Mouse (Mus musculus) lung, embryonic 14.5 days (tissue): ENCODE data around the gene Ugt1a6a. TPM values are rescaled to one million over a fixed set of nuclear protein-coding genes. Genes with fewer than 3 reads are reported as not detected.
A peak's percentile ranks its signal among the peaks of the same experiment; 100 is the strongest.

Source experiments
- ATAC-seq: fragments of 200-750 bp; cut with Nextera tagmentation; 2 replicates; pipeline ENCODE4 v1.8.0; 2017; ENCODE audit warnings: mild to moderate bottlenecking, moderate TSS enrichment, moderate library complexity; ENCODE audit not compliant: insufficient read depth
- DNase-seq: peaks from one replicate; pipeline ENCODE4 v3.0.0-alpha.2; 2015
- H3K27ac ChIP-seq: fragments of 300-500 bp; sonication (generic); 2 replicates; pipeline ENCODE4 v1.5.1; 2014; ENCODE audit warnings: low read depth, mild to moderate bottlenecking, moderate library complexity
- H3K27me3 ChIP-seq: fragments of 300-500 bp; sonication (generic); 2 replicates; pipeline ENCODE4 v1.6.1; 2014; ENCODE audit warnings: low read length, control low read depth; ENCODE audit not compliant: insufficient read depth
- H3K36me3 ChIP-seq: fragments of 300-500 bp; sonication (generic); 2 replicates; pipeline ENCODE4 v1.6.1; 2014; ENCODE audit warnings: control low read depth; ENCODE audit not compliant: insufficient read depth
- H3K4me1 ChIP-seq: fragments of 300-500 bp; sonication (generic); 2 replicates; pipeline ENCODE4 v1.6.1; 2014; ENCODE audit warnings: antibody characterized with exemption, control low read depth; ENCODE audit not compliant: insufficient read depth
- H3K4me2 ChIP-seq: fragments of 300-500 bp; sonication (generic); 2 replicates; pipeline ENCODE4 v1.6.1; 2014; ENCODE audit warnings: mild to moderate bottlenecking
- H3K4me3 ChIP-seq: fragments of 300-500 bp; sonication (generic); 2 replicates; pipeline ENCODE4 v1.5.1; 2014; ENCODE audit warnings: low read depth, low read length
- H3K9ac ChIP-seq: fragments of 300-500 bp; sonication (generic); 2 replicates; pipeline ENCODE4 v1.6.1; 2014
- H3K9me3 ChIP-seq: fragments of 300-500 bp; sonication (generic); 2 replicates; pipeline ENCODE4 v1.6.1; 2016; ENCODE audit warnings: low read depth, low read length, control low read depth
- CTCF ChIP-seq: IDR thresholded peaks from 2 replicates; pipeline ENCODE4 v1.5.1; 2016; ENCODE audit warnings: antibody characterized with exemption, low read depth
- WGBS: fragments of 180-500 bp; shearing (Covaris S2); extraction: QIAGEN DNeasy Blood & Tissue Kit; methylation state at CpG from one replicate; pipeline ENCODE4 v1.1.7; 2014; 5-methylcytosine and 5-hydroxymethylcytosine counted together
- polyA plus RNA-seq: library from polyadenylated mRNA; unstranded; fragments of >200 nt; fragmentation: Nextera tagmentation; extraction: Ambion mirVana; gene quantifications from 2 replicates; pipeline ENCODE4 v1.2.1, GENCODE M21; 2014

Gene Ugt1a6a
- polyA plus RNA-seq, 1 experiment from 2014 or later: 0.96 TPM

GRCm38 (mm10) chr1:88233421-88234247 is 99.0 kb downstream of the Ugt1a6a start:
- no peak for TF ChIP-seq CTCF
- ATAC-seq: no peak
- 67% methylated on average over 14 of the region's 14 CpGs for WGBS
- Histone ChIP-seq H3K4me2 (no peak overlapping the region), H3K27ac (no peak overlapping the region), H3K4me1 (no peaks in the 10 kb centered on the region), H3K4me3 (no peak overlapping the region), H3K27me3 (no peaks in the 10 kb centered on the region), H3K9me3 (peaks cover 82% of the 10 kb centered on the region), H3K9ac (no peak overlapping the region), H3K36me3 (no peaks in the 10 kb centered on the region)
- no peak for DNase-seq

GRCm38 (mm10) chr1:88234248-88234610 is 99.6 kb downstream of the Ugt1a6a start:
- Histone ChIP-seq H3K36me3 (no peaks in the 10 kb centered on the region), H3K9me3 (peaks cover 84% of the 10 kb centered on the region), H3K4me1 (no peaks in the 10 kb centered on the region), H3K4me3 (no peak overlapping the region), H3K4me2 (no peak overlapping the region), H3K9ac (no peak overlapping the region), H3K27me3 (no peaks in the 10 kb centered on the region), H3K27ac (no peak overlapping the region)
- no peak for ATAC-seq
- WGBS: 57% methylated on average over 4 of the region's 4 CpGs
- DNase-seq: no peak
- no peak for TF ChIP-seq CTCF

- TF ChIP-seq CTCF: no peak
- no peaks in the 10 kb centered on the region for H3K4me1 ChIP-seq
- H3K4me3 ChIP-seq: no peak overlapping the region
- 42% methylated on average over 5 of the region's 5 CpGs for WGBS
- no peak overlapping the region for H3K4me2 ChIP-seq
- DNase-seq (no peak), ATAC-seq (no peak)
- H3K9me3 ChIP-seq: peaks cover 84% of the 10 kb centered on the region
- H3K27ac ChIP-seq: no peak overlapping the region
- no peaks in the 10 kb centered on the region for H3K36me3 ChIP-seq
- H3K27me3 ChIP-seq: no peaks in the 10 kb centered on the region
- no peak overlapping the region for H3K9ac ChIP-seq
These were observed 100.0 kb downstream of the Ugt1a6a start for GRCm38 (mm10) chr1:88234646-88235045.

- Histone ChIP-seq H3K9ac (no peak overlapping the region), H3K9me3 (peaks cover 84% of the 10 kb centered on the region), H3K4me2 (no peak overlapping the region), H3K27ac (no peak overlapping the region), H3K27me3 (no peaks in the 10 kb centered on the region), H3K4me1 (no peaks in the 10 kb centered on the region), H3K36me3 (no peaks in the 10 kb centered on the region), H3K4me3 (no peak overlapping the region)
- DNase-seq (no peak), ATAC-seq (0 out of 2 replicates have a peak, but pooled peaks have one; percentile 3)
- WGBS: 61% methylated on average over 11 of the region's 11 CpGs
- TF ChIP-seq CTCF: no peak
These were observed 100.7 kb downstream of the Ugt1a6a start for GRCm38 (mm10) chr1:88235046-88235893.

- H3K27ac ChIP-seq: no peak overlapping the region
- H3K9ac ChIP-seq: no peak overlapping the region
- no peaks in the 10 kb centered on the region for H3K4me1 ChIP-seq
- H3K4me3 ChIP-seq: no peak overlapping the region
- H3K4me2 ChIP-seq: no peak overlapping the region
- WGBS: 59% methylated on average over 4 of the region's 4 CpGs
- no peak for ATAC-seq
- TF ChIP-seq CTCF: no peak
- no peaks in the 10 kb centered on the region for H3K36me3 ChIP-seq
- H3K9me3 ChIP-seq: peaks cover 84% of the 10 kb centered on the region
- no peaks in the 10 kb centered on the region for H3K27me3 ChIP-seq
- no peak for DNase-seq
These were observed 101.3 kb downstream of the Ugt1a6a start for GRCm38 (mm10) chr1:88235894-88236415.

GRCm38 (mm10) chr1:88237311-88237710 is 102.7 kb downstream of the Ugt1a6a start:
- H3K4me3 ChIP-seq: no peak overlapping the region
- H3K4me1 ChIP-seq: no peaks in the 10 kb centered on the region
- H3K36me3 ChIP-seq: no peaks in the 10 kb centered on the region
- H3K27ac ChIP-seq: no peak overlapping the region
- H3K9me3 ChIP-seq: peaks cover 85% of the 10 kb centered on the region
- TF ChIP-seq CTCF: no peak
- no peak for ATAC-seq
- no peak overlapping the region for H3K9ac ChIP-seq
- 73% methylated on average over 5 of the region's 5 CpGs for WGBS
- H3K27me3 ChIP-seq: no peaks in the 10 kb centered on the region
- no peak overlapping the region for H3K4me2 ChIP-seq
- no peak for DNase-seq

- Histone ChIP-seq H3K9me3 (peaks cover 88% of the 10 kb centered on the region), H3K36me3 (no peaks in the 10 kb centered on the region), H3K4me1 (no peaks in the 10 kb centered on the region), H3K27me3 (no peaks in the 10 kb centered on the region), H3K4me3 (no peak overlapping the region), H3K9ac (no peak overlapping the region), H3K27ac (no peak overlapping the region), H3K4me2 (no peak overlapping the region)
- WGBS: 69% methylated on average over 6 of the region's 6 CpGs
- ATAC-seq (no peak), DNase-seq (no peak)
- TF ChIP-seq CTCF: no peak
These were observed 104.2 kb downstream of the Ugt1a6a start for GRCm38 (mm10) chr1:88238771-88239170.
